Mouse (Mus musculus) C2C12 (cell line): ENCODE measurements around the gene Olfr1308. TPM values are rescaled to one million over a fixed set of nuclear protein-coding genes. Genes with fewer than 3 reads are reported as not detected.

Source experiments
- H3K27me3 ChIP-seq: one replicate; pipeline ENCODE4 v1.6.1; 2011; ENCODE audit not compliant: control insufficient read depth, insufficient read depth, insufficient read length
- H3K36me3 ChIP-seq: one replicate; pipeline ENCODE4 v1.6.1; 2011; ENCODE audit not compliant: control insufficient read depth, insufficient read depth
- H3K4me3 ChIP-seq: one replicate; pipeline ENCODE4 v1.5.1; 2011; ENCODE audit warnings: mild to moderate bottlenecking, control low read depth; ENCODE audit not compliant: poor library complexity, insufficient read depth, severe bottlenecking
- H3K79me2 ChIP-seq: one replicate; pipeline ENCODE4 v1.6.1; 2011; ENCODE audit not compliant: control insufficient read depth, insufficient read depth
- H3K79me3 ChIP-seq: one replicate; pipeline ENCODE4 v1.6.1; 2011; ENCODE audit warnings: low read depth, control low read depth
- H3ac ChIP-seq: one replicate; pipeline ENCODE3; 2011; ENCODE audit warnings: low read depth; ENCODE audit not compliant: control insufficient read depth, insufficient read length
- CEBPB ChIP-seq: IDR thresholded peaks from one replicate; pipeline ENCODE4 v1.6.1; 2011; ENCODE audit warnings: low read depth, mild to moderate bottlenecking, control low read depth, moderate library complexity
- CTCF ChIP-seq: IDR thresholded peaks from one replicate; pipeline ENCODE4 v1.5.1; 2011; ENCODE audit not compliant: control insufficient read depth, insufficient read depth, insufficient read length
- FOSL1 ChIP-seq: IDR thresholded peaks from one replicate; pipeline ENCODE4 v1.8.0; 2011; ENCODE audit warnings: mild to moderate bottlenecking, low read length; ENCODE audit not compliant: poor library complexity, insufficient read depth, severe bottlenecking
- MAX ChIP-seq: IDR thresholded peaks from one replicate; pipeline ENCODE4 v1.6.1; 2011; ENCODE audit warnings: mild to moderate bottlenecking, control low read depth
- MYOD1 ChIP-seq: IDR thresholded peaks from one replicate; pipeline ENCODE4 v1.6.1; 2011; ENCODE audit warnings: low read depth; ENCODE audit not compliant: control insufficient read depth, insufficient read length
- MYOG ChIP-seq: IDR thresholded peaks from one replicate; pipeline ENCODE4 v1.6.1; 2011; ENCODE audit not compliant: control insufficient read depth, insufficient read length; ENCODE audit errors: extremely low read depth
- USF1 ChIP-seq: IDR thresholded peaks from one replicate; pipeline ENCODE4 v1.6.1; 2011; ENCODE audit warnings: low read depth, mild to moderate bottlenecking, control low read depth, moderate library complexity
- long read RNA-seq, 2 experiments: library from polyadenylated mRNA; unstranded; transcript quantifications; one replicate each; pipeline ENCODE4 v2.0.0; 2019 to 2020
- polyA plus RNA-seq: library from polyadenylated mRNA; unstranded; fragments of >200 nt; fragmentation: generic; extraction: Trizol; gene quantifications from one replicate; pipeline ENCODE4 v1.2.1, GENCODE M21; 2012; ENCODE audit warnings: missing spikeins

Gene Olfr1308
- not detected for polyA plus RNA-seq
- long read RNA-seq, experiment 1, result 0 reads
- long read RNA-seq, experiment 2, result 0 reads

- Histone ChIP-seq H3K79me2 (no peaks in the 10 kb centered on the region), H3K27me3 (no peaks in the 10 kb centered on the region), H3K79me3 (no peaks in the 10 kb centered on the region), H3ac (no peak within 1 kb of the TSS), H3K4me3 (no peak within 1 kb of the TSS), H3K36me3 (no peaks in the 10 kb centered on the region)
- no peak for TF ChIP-seq CTCF
- TF ChIP-seq MYOG, result no peak
- no peak for TF ChIP-seq USF1
- no peak for TF ChIP-seq FOSL1
- TF ChIP-seq CEBPB, result no peak
- no peak for TF ChIP-seq MAX
- no peak for TF ChIP-seq MYOD1
Measured at GRCm38 (mm10) chr2:111964844-111965243, at the start of gene Olfr1308. Gene Olfr1308 (minus strand): TSS chr2:111964944.

DNA sequence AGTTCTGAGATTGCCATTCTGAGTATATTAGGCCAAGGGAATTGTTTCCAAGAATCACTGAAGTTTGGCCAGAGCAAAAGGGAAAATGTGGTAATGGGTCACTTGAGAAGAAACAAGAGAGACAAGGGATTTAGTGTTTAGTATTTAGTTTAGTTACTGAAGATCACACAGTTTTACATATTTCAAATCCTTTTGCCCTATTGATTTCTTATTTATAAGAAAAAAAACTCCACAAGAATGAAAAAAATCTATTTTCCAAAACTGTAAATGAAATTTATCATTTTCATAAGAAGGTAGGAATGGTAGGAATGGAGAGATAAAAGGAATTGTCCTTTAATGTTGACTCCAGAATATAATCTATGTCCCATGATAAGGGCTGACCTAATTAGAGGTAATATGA lies 47.9 kb upstream of the Olfr1308 start, which contains the start of gene Olfr1310:
Gene Olfr1310 (minus strand): TSS at position 101 of the 400 bp plus-strand sequence.
- TF ChIP-seq USF1, result no peak
- TF ChIP-seq CEBPB, result no peak
- TF ChIP-seq MAX, result no peak
- TF ChIP-seq FOSL1, result no peak
- TF ChIP-seq MYOD1, result no peak
- no peak for TF ChIP-seq MYOG
- TF ChIP-seq CTCF, result no peak
- Histone ChIP-seq H3K36me3 (no peaks in the 10 kb centered on the region), H3K27me3 (no peaks in the 10 kb centered on the region), H3K79me3 (no peaks in the 10 kb centered on the region), H3K4me3 (no peak within 1 kb of the TSS), H3ac (no peak within 1 kb of the TSS), H3K79me2 (no peaks in the 10 kb centered on the region)

DNA sequence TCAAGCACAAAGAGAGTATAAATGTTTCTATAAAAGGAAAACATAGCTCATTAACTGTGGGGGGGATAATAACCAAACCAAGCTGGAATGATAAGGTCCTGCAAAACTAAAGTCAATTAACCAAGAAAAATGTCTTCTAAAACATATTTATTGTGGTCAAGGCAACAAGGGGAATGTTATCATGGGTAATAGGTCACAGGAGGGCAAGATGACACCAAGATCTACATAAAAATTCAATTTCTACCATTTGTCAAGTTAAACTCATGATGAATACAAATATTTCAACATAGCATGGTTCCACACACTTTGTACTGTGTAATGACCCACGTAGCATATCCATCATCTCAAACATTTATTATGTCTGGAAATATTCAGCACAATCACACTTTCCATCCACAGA lies 25.4 kb upstream of the Olfr1308 start, which contains the start of gene Olfr1309:
Gene Olfr1309 (minus strand): TSS at position 101 of the 400 bp plus-strand sequence.
- Histone ChIP-seq H3K27me3 (no peaks in the 10 kb centered on the region), H3ac (no peak within 1 kb of the TSS)
- TF ChIP-seq FOSL1 (no peak), MYOD1 (no peak), CEBPB (no peak), MYOG (no peak), CTCF (no peak), MAX (no peak), USF1 (no peak)

GRCm38 (mm10) chr2:111949340-111949739 lies 15.4 kb downstream of the Olfr1308 start, which contains the start of gene Olfr1307:
Gene Olfr1307 (minus strand): TSS chr2:111949440.
- H3K36me3 ChIP-seq, result no peaks in the 10 kb centered on the region
- H3ac ChIP-seq, result no peak within 1 kb of the TSS
- H3K79me3 ChIP-seq, result no peaks in the 10 kb centered on the region
- no peaks in the 10 kb centered on the region for H3K27me3 ChIP-seq
- no peak within 1 kb of the TSS for H3K4me3 ChIP-seq
- TF ChIP-seq CTCF, result no peak
- TF ChIP-seq MAX, result no peak
- no peak for TF ChIP-seq MYOD1
- TF ChIP-seq USF1, result no peak
- no peak for TF ChIP-seq CEBPB
- no peak for TF ChIP-seq FOSL1
- TF ChIP-seq MYOG, result no peak
- H3K79me2 ChIP-seq, result no peaks in the 10 kb centered on the region

More for the DNA sequence above, 25.4 kb upstream of the Olfr1308 start, which contains the start of gene Olfr1309:
- no peaks in the 10 kb centered on the region for H3K36me3 ChIP-seq
- H3K79me3 ChIP-seq, result no peaks in the 10 kb centered on the region
- H3K4me3 ChIP-seq, result no peak within 1 kb of the TSS
- no peaks in the 10 kb centered on the region for H3K79me2 ChIP-seq

DNA sequence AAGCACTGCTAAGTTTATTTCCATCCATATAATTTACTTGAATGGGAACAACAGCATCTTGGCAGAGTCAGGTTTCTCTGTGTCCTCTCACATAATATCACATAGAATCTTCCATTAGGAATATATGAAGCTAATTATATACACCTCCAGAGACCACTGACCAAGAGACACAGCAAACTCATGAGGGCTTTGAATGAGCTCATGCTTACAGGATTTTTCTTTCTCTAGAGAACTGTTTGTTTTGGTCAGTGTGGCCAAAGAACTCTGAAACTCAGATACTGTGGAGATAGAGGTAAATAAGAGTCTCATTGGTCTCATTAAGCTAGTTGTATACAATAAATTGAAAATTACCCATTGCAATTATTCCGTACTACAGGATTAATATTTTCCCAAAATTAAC lies 48.6 kb downstream of the Olfr1308 start, which contains the start of gene Olfr1306:
Gene Olfr1306 (minus strand): TSS at position 101 of the 400 bp plus-strand sequence.
- H3K79me2 ChIP-seq, result no peaks in the 10 kb centered on the region
- no peaks in the 10 kb centered on the region for H3K79me3 ChIP-seq
- no peaks in the 10 kb centered on the region for H3K27me3 ChIP-seq
- H3K36me3 ChIP-seq, result no peaks in the 10 kb centered on the region
- no peak within 1 kb of the TSS for H3K4me3 ChIP-seq
- TF ChIP-seq CTCF (no peak), MYOG (no peak), MAX (no peak), CEBPB (no peak), USF1 (no peak), FOSL1 (no peak), MYOD1 (no peak)
- no peak within 1 kb of the TSS for H3ac ChIP-seq

Other genes with a start within 250 kb of the Olfr1308 start
- gene Olfr1301, start 213.9 kb downstream of the Olfr1308 start, polyA plus RNA-seq, result not detected
- not detected for gene Olfr1302, start 187.5 kb downstream of the Olfr1308 start, polyA plus RNA-seq
- not detected for gene Olfr1303, start 144.6 kb downstream of the Olfr1308 start, polyA plus RNA-seq
- not detected for gene Olfr1305, start 87.8 kb downstream of the Olfr1308 start, polyA plus RNA-seq
- gene Olfr1306, start 48.7 kb downstream of the Olfr1308 start, polyA plus RNA-seq, result not detected
- not detected for gene Olfr1307, start 15.5 kb downstream of the Olfr1308 start, polyA plus RNA-seq
- gene Olfr1309, start 25.3 kb upstream of the Olfr1308 start, polyA plus RNA-seq, result not detected
- not detected for gene Olfr1310, start 47.8 kb upstream of the Olfr1308 start, polyA plus RNA-seq
- gene Olfr1311, start 59.5 kb upstream of the Olfr1308 start, polyA plus RNA-seq, result not detected
- gene Olfr1312, start 85.3 kb upstream of the Olfr1308 start, polyA plus RNA-seq, result not detected
- gene Olfr1313, start 112.9 kb upstream of the Olfr1308 start, polyA plus RNA-seq, result not detected
- gene Olfr1314, start 131.8 kb upstream of the Olfr1308 start, polyA plus RNA-seq, result not detected
- not detected for gene Olfr1315-ps1, start 150.5 kb upstream of the Olfr1308 start, polyA plus RNA-seq
- gene Olfr1316, start 170.0 kb upstream of the Olfr1308 start, polyA plus RNA-seq, result not detected
- gene Olfr1317, start 175.4 kb upstream of the Olfr1308 start, polyA plus RNA-seq, result not detected
- gene Olfr1318, start 189.3 kb upstream of the Olfr1308 start, polyA plus RNA-seq, result 0.02 TPM